Mouse (Mus musculus) liver, adult 2 months (tissue): Measurements from ENCODE around the gene Ptprk. TPM values are rescaled to one million over a fixed set of nuclear protein-coding genes. Genes with fewer than 3 reads are reported as not detected.

Experiments
- DNase-seq: peaks from one replicate; pipeline ENCODE4 v3.0.0-alpha.2; 2011; ENCODE audit warnings: low read depth, low spot score; ENCODE audit errors: extremely low read depth
- H3K27ac ChIP-seq: fragments of 200-500 bp; replicated peaks from 2 replicates; pipeline ENCODE4 v1.5.1; 2012; ENCODE audit warnings: low read depth, mild to moderate bottlenecking, control low read depth, inconsistent platforms, low read length; ENCODE audit not compliant: insufficient read depth
- H3K27me3 ChIP-seq: fragments of 200-500 bp; 2 replicates; pipeline ENCODE4 v1.6.1; 2012; ENCODE audit warnings: mild to moderate bottlenecking, moderate library complexity, low read length, inconsistent platforms; ENCODE audit not compliant: control insufficient read depth, insufficient read depth
- H3K36me3 ChIP-seq: fragments of 200-500 bp; 2 replicates; pipeline ENCODE4 v1.6.1; 2012; ENCODE audit warnings: low read length, inconsistent platforms; ENCODE audit not compliant: control insufficient read depth, insufficient read depth
- H3K4me1 ChIP-seq: fragments of 200-500 bp; 2 replicates; pipeline ENCODE4 v1.6.1; 2011; ENCODE audit warnings: low read length; ENCODE audit not compliant: control insufficient read depth, insufficient read depth
- H3K4me3 ChIP-seq: fragments of 200-500 bp; 2 replicates; pipeline ENCODE4 v1.5.1; 2011; ENCODE audit warnings: low read depth, mild to moderate bottlenecking, control low read depth, low read length, moderate library complexity; ENCODE audit not compliant: insufficient read depth
- H3K79me2 ChIP-seq: fragments of 200-500 bp; 2 replicates; pipeline ENCODE4 v1.6.1; 2012; ENCODE audit warnings: inconsistent platforms, mild to moderate bottlenecking, low read length, moderate library complexity; ENCODE audit not compliant: control insufficient read depth, insufficient read depth
- H3K9ac ChIP-seq: fragments of 200-500 bp; 2 replicates; pipeline ENCODE4 v1.6.1; 2012; ENCODE audit warnings: low read depth, mild to moderate bottlenecking, control low read depth, inconsistent platforms, low read length
- CTCF ChIP-seq: fragments of 200-500 bp; IDR thresholded peaks from 2 replicates; pipeline ENCODE4 v1.5.1; 2011; ENCODE audit warnings: low read depth, low read length, control low read depth
- POLR2A ChIP-seq: fragments of 200-500 bp; IDR thresholded peaks from 2 replicates; pipeline ENCODE4 v1.6.1; 2011; ENCODE audit warnings: low read length, control low read depth; ENCODE audit not compliant: insufficient read depth; ENCODE audit errors: extremely low read depth
- WGBS: fragments of 180-500 bp; shearing (Covaris S2); methylation state at CpG from one replicate; pipeline ENCODE4 v1.1.7; 2018; 5-methylcytosine and 5-hydroxymethylcytosine counted together
- polyA plus RNA-seq: library from polyadenylated mRNA; depleted of rRNA; stranded (reverse); fragments of >200 nt; gene quantifications from 2 replicates; pipeline ENCODE4 v1.2.3, GENCODE M21; 2012
- total RNA-seq: library from RNA; depleted of rRNA; stranded (reverse); fragments of >200 nt; gene quantifications from 2 replicates; pipeline ENCODE4 v1.2.3, GENCODE M21; 2014

The Ptprk gene
- total and polyA plus RNA-seq, 2 experiments = 23.2 to 47.5 TPM

GRCm38 (mm10) chr10:28304292-28304875, 229.8 kb downstream of the Ptprk start:
- Histone ChIP-seq H3K27ac (no peak overlapping the region), H3K4me3 (no peak overlapping the region), H3K27me3 (no peaks in the 10 kb centered on the region), H3K79me2 (peaks cover 4% of the 10 kb centered on the region; the same call in 1 of the 2 replicates), H3K4me1 (no peaks in the 10 kb centered on the region; the same call in 1 of the 2 replicates), H3K36me3 (no peaks in the 10 kb centered on the region), H3K9ac (no peak overlapping the region)
- 89% methylated on average over 4 of the region's 4 CpGs for WGBS
- no peak for DNase-seq
- TF ChIP-seq CTCF (no peak), POLR2A (no peak)

- H3K36me3 ChIP-seq = no peaks in the 10 kb centered on the region
- TF ChIP-seq CTCF = no peak
- no peak for TF ChIP-seq POLR2A
- WGBS = 71% methylated on average over 6 of the region's 6 CpGs
Observed at GRCm38 (mm10) chr10:28306451-28307086, 231.9 kb downstream of the Ptprk start.

GRCm38 (mm10) chr10:28311369-28311768, 236.7 kb downstream of the Ptprk start:
- Histone ChIP-seq H3K36me3 (no peaks in the 10 kb centered on the region), H3K4me3 (no peak overlapping the region), H3K9ac (no peak overlapping the region), H3K27me3 (no peaks in the 10 kb centered on the region), H3K27ac (no peak overlapping the region), H3K79me2 (peaks cover 8% of the 10 kb centered on the region; the same call in 1 of the 2 replicates), H3K4me1 (no peaks in the 10 kb centered on the region)
- no peak for DNase-seq
- no peak for TF ChIP-seq POLR2A
- no peak for TF ChIP-seq CTCF
- WGBS = 87% methylated on average over 1 of the region's 1 CpGs

More at GRCm38 (mm10) chr10:28306451-28307086, 231.9 kb downstream of the Ptprk start:
- H3K27me3 ChIP-seq = no peaks in the 10 kb centered on the region
- peaks cover 1% of the 10 kb centered on the region; the same call in 1 of the 2 replicates for H3K79me2 ChIP-seq
- DNase-seq = no peak
- H3K4me1 ChIP-seq = no peaks in the 10 kb centered on the region; the same call in 1 of the 2 replicates
- no peak overlapping the region for H3K27ac ChIP-seq
- no peak overlapping the region for H3K4me3 ChIP-seq
- no peak overlapping the region for H3K9ac ChIP-seq

GRCm38 (mm10) chr10:28322995-28323394, 248.4 kb downstream of the Ptprk start:
- no peak overlapping the region for H3K9ac ChIP-seq
- no peaks in the 10 kb centered on the region for H3K4me1 ChIP-seq
- no peaks in the 10 kb centered on the region for H3K36me3 ChIP-seq
- H3K27ac ChIP-seq = no peak overlapping the region
- TF ChIP-seq CTCF (no peak), POLR2A (no peak)
- whole genome bisulfite sequencing = 90% methylated on average over 2 of the region's 2 CpGs
- H3K27me3 ChIP-seq = no peaks in the 10 kb centered on the region
- peaks cover 7% of the 10 kb centered on the region; the same call in 1 of the 2 replicates for H3K79me2 ChIP-seq
- H3K4me3 ChIP-seq = no peak overlapping the region
- DNase-seq = no peak

- TF ChIP-seq POLR2A (no peak), CTCF (no peak)
- Histone ChIP-seq H3K4me3 (no peak overlapping the region), H3K36me3 (peaks cover 9% of the 10 kb centered on the region; the same call in 1 of the 2 replicates), H3K27me3 (no peaks in the 10 kb centered on the region), H3K9ac (no peak overlapping the region), H3K27ac (no peak overlapping the region), H3K79me2 (peaks cover 5% of the 10 kb centered on the region; the same call in 1 of the 2 replicates), H3K4me1 (no peaks in the 10 kb centered on the region)
- 89% methylated on average over 5 of the region's 5 CpGs for WGBS
- no peak for DNase-seq
Observed at GRCm38 (mm10) chr10:28335232-28335631, 260.6 kb downstream of the Ptprk start.

- H3K36me3 ChIP-seq = peaks cover 9% of the 10 kb centered on the region; the same call in 1 of the 2 replicates
- TF ChIP-seq POLR2A = no peak
- H3K27me3 ChIP-seq = no peaks in the 10 kb centered on the region
Observed at GRCm38 (mm10) chr10:28338536-28338935, 263.9 kb downstream of the Ptprk start.

More at GRCm38 (mm10) chr10:28338536-28338935, 263.9 kb downstream of the Ptprk start:
- H3K9ac ChIP-seq = no peak overlapping the region
- no peak for DNase-seq
- H3K27ac ChIP-seq = no peak overlapping the region
- no peaks in the 10 kb centered on the region; the same call in 1 of the 2 replicates for H3K79me2 ChIP-seq
- WGBS = 87% methylated on average over 5 of the region's 5 CpGs
- H3K4me1 ChIP-seq = no peaks in the 10 kb centered on the region
- no peak overlapping the region for H3K4me3 ChIP-seq
